Mouse (Mus musculus): ENCODE results near the gene Ryk. TPM values are rescaled to one million over a fixed set of nuclear protein-coding genes. Genes with fewer than 3 reads are reported as not detected.

The Ryk gene
- total and polyA plus RNA-seq, 2 experiments from 2014 or later, result 9.5 to 39.2 TPM

GRCm38 (mm10) chr9:102846348-102846747, 11.6 kb downstream of the Ryk start:
- H3K27ac ChIP-seq (ENCODE audit: low read depth, low read length), result no peak overlapping the region
- no peak for TF ChIP-seq CTCF (IDR thresholded peaks at IDR 0.05)
- H3K27me3 ChIP-seq (ENCODE audit: insufficient read depth, low read length), result no peaks in the 10 kb centered on the region
- H3K9me3 ChIP-seq (ENCODE audit: low read length), result no peaks in the 10 kb centered on the region
- DNase-seq (ENCODE audit: low spot score) (no peak), ATAC-seq (ENCODE audit: low FRiP score) (no peak)
- H3K4me2 ChIP-seq (ENCODE audit: low read depth, low read length, poor library complexity, severe bottlenecking), result no peak overlapping the region
- H3K36me3 ChIP-seq (ENCODE audit: insufficient read depth, low read length), result no peaks in the 10 kb centered on the region
- no peak overlapping the region for H3K9ac ChIP-seq (replicated peaks; ENCODE audit: low read length, poor library complexity, severe bottlenecking)
- H3K4me3 ChIP-seq (ENCODE audit: low read depth, low read length), result no peak overlapping the region
- H3K4me1 ChIP-seq (ENCODE audit: insufficient read depth, low read length), result peaks cover 19% of the 10 kb centered on the region
- 96% methylated on average over 5 of the region's 5 CpGs for WGBS

- Histone ChIP-seq H3K4me1 (ENCODE audit: insufficient read depth, low read length) (peaks cover 9% of the 10 kb centered on the region; the same call in 1 of the 2 replicates), H3K4me3 (ENCODE audit: low read depth, low read length) (no peak overlapping the region), H3K9ac (replicated peaks; ENCODE audit: low read length, poor library complexity, severe bottlenecking) (no peak overlapping the region), H3K27ac (ENCODE audit: low read depth, low read length) (no peak overlapping the region), H3K27me3 (ENCODE audit: insufficient read depth, low read length) (no peaks in the 10 kb centered on the region), H3K9me3 (ENCODE audit: low read length) (no peaks in the 10 kb centered on the region), H3K36me3 (ENCODE audit: insufficient read depth, low read length) (no peaks in the 10 kb centered on the region), H3K4me2 (ENCODE audit: low read depth, low read length, poor library complexity, severe bottlenecking) (no peak overlapping the region)
- WGBS, result 82% methylated on average over 13 of the region's 13 CpGs
- ATAC-seq (ENCODE audit: low FRiP score) (no peak), DNase-seq (ENCODE audit: low spot score) (no peak)
- TF ChIP-seq CTCF (IDR thresholded peaks at IDR 0.05), result no peak
Observed at GRCm38 (mm10) chr9:102852076-102853022, 17.6 kb downstream of the Ryk start.

GRCm38 (mm10) chr9:102857856-102858255, 23.1 kb downstream of the Ryk start:
- 83% methylated on average over 2 of the region's 2 CpGs for WGBS
- no peak for TF ChIP-seq CTCF (IDR thresholded peaks at IDR 0.05)
- Histone ChIP-seq H3K9ac (replicated peaks; ENCODE audit: low read length, poor library complexity, severe bottlenecking) (no peak overlapping the region), H3K27me3 (ENCODE audit: insufficient read depth, low read length) (no peaks in the 10 kb centered on the region), H3K4me3 (ENCODE audit: low read depth, low read length) (no peak overlapping the region), H3K4me2 (ENCODE audit: low read depth, low read length, poor library complexity, severe bottlenecking) (no peak overlapping the region), H3K27ac (ENCODE audit: low read depth, low read length) (no peak overlapping the region), H3K36me3 (ENCODE audit: insufficient read depth, low read length) (no peaks in the 10 kb centered on the region), H3K4me1 (ENCODE audit: insufficient read depth, low read length) (no peaks in the 10 kb centered on the region), H3K9me3 (ENCODE audit: low read length) (no peaks in the 10 kb centered on the region)
- ATAC-seq (ENCODE audit: low FRiP score), result no peak
- DNase-seq (ENCODE audit: low spot score), result no peak

GRCm38 (mm10) chr9:102858283-102858682, 23.6 kb downstream of the Ryk start:
- Histone ChIP-seq H3K27me3 (ENCODE audit: insufficient read depth, low read length) (no peaks in the 10 kb centered on the region), H3K27ac (ENCODE audit: low read depth, low read length) (no peak overlapping the region), H3K9ac (replicated peaks; ENCODE audit: low read length, poor library complexity, severe bottlenecking) (no peak overlapping the region), H3K4me1 (ENCODE audit: insufficient read depth, low read length) (no peaks in the 10 kb centered on the region), H3K36me3 (ENCODE audit: insufficient read depth, low read length) (no peaks in the 10 kb centered on the region), H3K4me3 (ENCODE audit: low read depth, low read length) (no peak overlapping the region), H3K4me2 (ENCODE audit: low read depth, low read length, poor library complexity, severe bottlenecking) (no peak overlapping the region), H3K9me3 (ENCODE audit: low read length) (no peaks in the 10 kb centered on the region)
- 86% methylated on average over 5 of the region's 5 CpGs for WGBS
- DNase-seq (ENCODE audit: low spot score) (no peak), ATAC-seq (ENCODE audit: low FRiP score) (no peak)
- TF ChIP-seq CTCF (IDR thresholded peaks at IDR 0.05), result no peak

GRCm38 (mm10) chr9:102859399-102859798, 24.7 kb downstream of the Ryk start:
- Histone ChIP-seq H3K9ac (replicated peaks; ENCODE audit: low read length, poor library complexity, severe bottlenecking) (no peak overlapping the region), H3K4me3 (ENCODE audit: low read depth, low read length) (no peak overlapping the region), H3K9me3 (ENCODE audit: low read length) (no peaks in the 10 kb centered on the region), H3K27ac (ENCODE audit: low read depth, low read length) (no peak overlapping the region), H3K36me3 (ENCODE audit: insufficient read depth, low read length) (no peaks in the 10 kb centered on the region), H3K4me1 (ENCODE audit: insufficient read depth, low read length) (peaks cover 7% of the 10 kb centered on the region; the same call in 1 of the 2 replicates), H3K27me3 (ENCODE audit: insufficient read depth, low read length) (no peaks in the 10 kb centered on the region), H3K4me2 (ENCODE audit: low read depth, low read length, poor library complexity, severe bottlenecking) (no peak overlapping the region)
- ATAC-seq (ENCODE audit: low FRiP score) (no peak), DNase-seq (ENCODE audit: low spot score) (no peak)
- TF ChIP-seq CTCF (IDR thresholded peaks at IDR 0.05), result no peak
- 75% methylated on average over 5 of the region's 5 CpGs for WGBS

- no peak for TF ChIP-seq CTCF (IDR thresholded peaks at IDR 0.05)
- H3K27ac ChIP-seq (ENCODE audit: low read depth, low read length), result no peak overlapping the region
- ATAC-seq (ENCODE audit: low FRiP score) (no peak), DNase-seq (ENCODE audit: low spot score) (no peak)
- H3K27me3 ChIP-seq (ENCODE audit: insufficient read depth, low read length), result no peaks in the 10 kb centered on the region
- H3K4me2 ChIP-seq (ENCODE audit: low read depth, low read length, poor library complexity, severe bottlenecking), result no peak overlapping the region
- H3K9ac ChIP-seq (replicated peaks; ENCODE audit: low read length, poor library complexity, severe bottlenecking), result no peak overlapping the region
- no peak overlapping the region for H3K4me3 ChIP-seq (ENCODE audit: low read depth, low read length)
- H3K36me3 ChIP-seq (ENCODE audit: insufficient read depth, low read length), result no peaks in the 10 kb centered on the region
- no peaks in the 10 kb centered on the region for H3K9me3 ChIP-seq (ENCODE audit: low read length)
- whole genome bisulfite sequencing, result 95% methylated on average over 10 of the region's 10 CpGs
- H3K4me1 ChIP-seq (ENCODE audit: insufficient read depth, low read length), result peaks cover 7% of the 10 kb centered on the region; the same call in 1 of the 2 replicates
Observed at GRCm38 (mm10) chr9:102859963-102860362, 25.2 kb downstream of the Ryk start.
